Mouse (Mus musculus) macrophage (primary cell): ENCODE measurements around the gene Gm20738. TPM values are rescaled to one million over a fixed set of nuclear protein-coding genes. Genes with fewer than 3 reads are reported as not detected.
"Not testable (repeated sequence)": the region's sequence is repeated elsewhere in the genome, so short reads cannot be mapped to it uniquely, and the experiment has no call there.

Experiments used
- H3K27ac ChIP-seq: fragments of 350-480 bp; formaldehyde crosslinking; 2 replicates; pipeline ENCODE4 v1.9.0; 2021
- H3K36me3 ChIP-seq: fragments of 350-480 bp; formaldehyde crosslinking; 2 replicates; pipeline ENCODE4 v1.9.0; 2021; ENCODE audit errors: inconsistent target
- H3K4me3 ChIP-seq: fragments of 350-480 bp; formaldehyde crosslinking; 2 replicates; pipeline ENCODE4 v1.9.0; 2021; ENCODE audit errors: inconsistent target
- H3K79me2 ChIP-seq: fragments of 350-480 bp; formaldehyde crosslinking; 2 replicates; pipeline ENCODE4 v1.9.0; 2021; ENCODE audit errors: inconsistent target
- WGBS: methylation state at CpG from one replicate; pipeline ENCODE4 v1.1.7; 2026; ENCODE audit warnings: inconsistent platforms; ENCODE audit not compliant: missing documents; 5-methylcytosine and 5-hydroxymethylcytosine counted together
- polyA plus RNA-seq: library from polyadenylated mRNA; stranded (reverse); fragments of 250-400 nt; gene quantifications from 3 replicates; pipeline ENCODE4 v1.2.4, GENCODE M21; 2018; ENCODE audit warnings: inconsistent platforms
- total RNA-seq, 78 experiments: library from RNA; depleted of rRNA; stranded (reverse); fragments of 250-400 nt; gene quantifications; 1 replicate in 9 of 78; 2 replicates in 24 of 78; 3 replicates in 43 of 78; 4 replicates in 2 of 78; pipeline ENCODE4 v1.2.4; 2018; ENCODE audit warnings: inconsistent platforms in 56 of 78

The Gm20738 gene
- total RNA-seq (2018; cell fraction: chromatin; rRNA removed), result not detected
- total RNA-seq (2018; cell fraction: cytosol; rRNA removed), result not detected
- total RNA-seq (2018; cell fraction: nucleus; rRNA removed), result not detected
- polyA plus RNA-seq, result not detected in 3 replicates

DNA sequence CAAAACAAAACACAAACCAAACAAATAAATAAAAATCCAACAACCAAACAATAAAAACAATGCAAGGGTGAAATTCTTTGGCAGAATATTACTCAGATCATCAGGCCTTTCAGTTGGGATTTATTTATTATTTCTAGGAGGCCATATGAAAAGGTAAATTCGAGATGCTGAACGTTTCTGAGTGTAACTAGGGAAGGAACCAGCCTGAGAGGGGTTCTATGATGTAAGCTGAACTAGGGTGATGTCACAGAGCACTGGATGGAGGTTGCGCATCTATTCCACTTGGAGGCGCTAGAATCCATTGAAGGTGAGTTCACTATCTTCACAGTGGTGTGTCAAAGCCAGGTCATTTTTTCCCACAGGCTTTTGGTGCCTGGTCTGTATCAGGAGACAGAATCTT is at the start of gene Gm20738:
Gene Gm20738, plus strand, starts transcription at position 301 of the 400 bp plus-strand sequence.
- H3K27ac ChIP-seq, H3K4me3 ChIP-seq, H3K79me2 ChIP-seq, H3K36me3 ChIP-seq: not testable (repeated sequence)
- no CpG with 5 or more reads among the region's 4 CpGs for WGBS
